Mouse (Mus musculus) left cerebral cortex, adult 8-10 months (tissue): ENCODE data around the gene Mier3. TPM values are rescaled to one million over a fixed set of nuclear protein-coding genes. Genes with fewer than 3 reads are reported as not detected.
"Not testable (repeated sequence)": the region's sequence is repeated elsewhere in the genome, so short reads cannot be mapped to it uniquely, and the experiment has no call there.

Source experiments
- DNase-seq, 2 experiments: peaks; one replicate each; pipeline ENCODE4 v3.0.0; 2022; ENCODE audit warnings: low spot score in 2 of 2
- total RNA-seq, 4 experiments: library from RNA; stranded (reverse); gene quantifications; 2 replicates each; pipeline ENCODE4 v1.2.4; 2022

Mier3 gene
- total RNA-seq, 4 experiments from 2014 or later, result 27.9 to 32.1 (median 30.4) TPM

DNA sequence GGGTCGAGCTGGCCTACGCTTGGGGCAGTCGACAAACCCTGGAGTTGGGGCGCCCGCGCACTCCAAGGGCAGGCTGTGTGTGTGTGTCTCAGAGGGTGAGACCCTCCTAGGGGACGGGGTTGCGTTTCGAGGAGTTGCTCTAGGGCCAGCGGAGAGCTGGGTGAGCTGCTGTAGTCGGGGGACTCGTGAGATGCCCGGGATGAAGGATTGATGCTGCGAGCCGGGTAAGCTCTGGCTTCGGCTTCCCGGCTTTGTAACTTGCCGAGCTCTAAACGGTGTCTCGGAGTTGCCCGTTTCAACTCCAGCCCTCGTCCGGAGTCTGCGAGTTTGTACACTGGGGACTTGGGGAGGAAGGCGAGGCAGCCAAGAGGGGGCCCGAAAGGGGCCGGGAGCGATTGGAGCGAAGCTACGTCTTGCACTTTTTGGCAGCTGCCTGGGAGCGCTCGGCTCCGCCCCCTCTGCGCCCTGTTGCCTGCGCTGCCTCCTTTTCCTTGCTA lies 6.6 kb downstream of the Mier3 start:
- peak; percentile 28 to 34 for DNase-seq

DNA sequence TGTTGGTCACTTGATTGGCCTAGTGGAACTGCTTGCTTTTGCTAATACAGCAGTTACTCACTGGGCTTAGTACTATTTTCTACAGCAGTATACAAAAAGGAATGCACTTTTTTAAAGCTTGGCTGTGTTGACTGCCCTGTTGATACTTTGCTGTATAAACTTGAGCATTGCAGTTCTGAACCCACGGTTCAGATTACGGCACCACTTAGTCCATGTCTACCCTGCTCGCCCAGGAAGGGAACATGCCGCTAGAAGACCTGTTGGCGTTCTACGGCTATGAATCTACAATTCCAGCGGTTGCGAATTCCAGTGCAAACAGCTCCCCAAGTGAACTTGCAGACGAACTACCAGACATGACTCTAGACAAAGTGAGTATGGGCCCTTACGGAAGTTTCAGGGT lies 22.6 kb downstream of the Mier3 start:
- DNase-seq, result no peak

DNA sequence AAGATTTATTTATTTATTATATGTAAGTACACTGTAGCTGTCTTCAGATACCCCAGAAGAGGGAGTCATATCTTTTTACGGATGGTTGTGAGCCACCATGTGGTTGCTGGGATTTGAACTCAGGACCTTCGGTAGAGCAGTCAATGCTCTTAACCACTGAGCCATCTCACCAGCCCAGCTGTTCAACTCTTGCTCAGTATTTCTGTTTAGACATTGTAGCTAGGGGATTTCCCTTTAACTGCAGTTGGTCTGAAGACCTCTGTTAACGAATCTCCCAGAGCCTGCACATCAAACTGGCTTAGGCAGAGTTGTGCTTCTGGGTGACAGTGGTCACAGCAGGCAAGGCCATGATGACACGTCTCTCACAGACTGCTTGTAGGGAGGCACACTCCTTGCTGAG lies 23.2 kb downstream of the Mier3 start:
- DNase-seq, result not testable (repeated sequence)

DNA sequence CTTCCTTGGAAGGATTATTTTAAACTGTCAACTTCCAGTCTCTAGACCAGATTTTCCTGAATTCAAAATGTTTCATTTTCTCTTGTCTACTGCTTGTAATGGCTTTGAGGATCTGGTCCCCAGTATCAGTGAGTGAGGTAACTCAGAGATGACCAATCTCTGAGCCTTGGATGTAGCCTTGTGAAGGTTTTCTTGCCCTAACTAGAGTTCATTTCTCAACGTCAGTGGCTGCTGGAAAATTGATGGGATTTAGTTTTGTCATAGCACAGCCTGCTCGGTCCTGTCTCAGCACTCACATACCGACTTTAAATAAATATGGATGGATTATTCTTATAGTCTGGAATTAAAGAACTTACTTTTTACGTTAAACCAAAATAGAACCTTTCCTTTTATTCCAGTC lies 29.8 kb downstream of the Mier3 start:
- no peak for DNase-seq

DNA sequence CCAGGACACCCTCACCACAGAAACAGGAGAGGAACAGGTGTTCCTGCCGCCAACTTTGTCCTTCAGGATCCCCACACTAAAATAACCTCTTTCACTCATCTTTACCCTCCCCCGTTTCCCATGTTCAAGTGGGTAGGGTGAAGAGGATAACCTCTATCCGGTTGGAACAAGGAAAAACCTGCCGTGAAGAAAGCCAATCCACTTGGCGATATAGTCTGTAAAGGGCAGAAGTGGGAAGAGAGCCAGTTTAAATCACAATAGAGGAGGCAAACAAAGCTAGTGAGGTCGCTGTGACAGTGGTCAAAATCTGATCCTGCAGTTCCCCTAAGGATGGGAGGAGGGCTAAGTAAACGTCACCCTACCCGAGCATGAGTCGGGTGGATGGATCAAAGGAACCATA lies 38.9 kb downstream of the Mier3 start:
- DNase-seq, result no peak

DNA sequence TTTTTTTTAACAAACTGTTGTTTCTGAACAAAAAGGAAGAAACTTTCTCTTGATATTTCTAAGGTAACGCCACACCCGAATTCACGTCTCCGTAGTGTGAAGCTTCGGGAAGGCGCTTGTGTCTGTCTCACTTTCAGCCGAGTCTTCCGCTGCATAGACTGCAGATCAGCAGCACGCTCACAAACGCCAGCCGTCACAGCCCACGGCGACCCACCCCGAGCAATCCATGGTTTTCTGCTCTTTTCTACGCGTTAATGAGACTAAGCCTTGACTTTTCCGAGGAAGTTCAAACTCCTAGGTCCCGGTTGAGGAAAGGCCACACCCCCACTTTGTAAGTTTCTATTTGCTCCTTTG lies 44.0 kb downstream of the Mier3 start:
- DNase-seq, result peak in 1 of 2 experiments; percentile 9

DNA sequence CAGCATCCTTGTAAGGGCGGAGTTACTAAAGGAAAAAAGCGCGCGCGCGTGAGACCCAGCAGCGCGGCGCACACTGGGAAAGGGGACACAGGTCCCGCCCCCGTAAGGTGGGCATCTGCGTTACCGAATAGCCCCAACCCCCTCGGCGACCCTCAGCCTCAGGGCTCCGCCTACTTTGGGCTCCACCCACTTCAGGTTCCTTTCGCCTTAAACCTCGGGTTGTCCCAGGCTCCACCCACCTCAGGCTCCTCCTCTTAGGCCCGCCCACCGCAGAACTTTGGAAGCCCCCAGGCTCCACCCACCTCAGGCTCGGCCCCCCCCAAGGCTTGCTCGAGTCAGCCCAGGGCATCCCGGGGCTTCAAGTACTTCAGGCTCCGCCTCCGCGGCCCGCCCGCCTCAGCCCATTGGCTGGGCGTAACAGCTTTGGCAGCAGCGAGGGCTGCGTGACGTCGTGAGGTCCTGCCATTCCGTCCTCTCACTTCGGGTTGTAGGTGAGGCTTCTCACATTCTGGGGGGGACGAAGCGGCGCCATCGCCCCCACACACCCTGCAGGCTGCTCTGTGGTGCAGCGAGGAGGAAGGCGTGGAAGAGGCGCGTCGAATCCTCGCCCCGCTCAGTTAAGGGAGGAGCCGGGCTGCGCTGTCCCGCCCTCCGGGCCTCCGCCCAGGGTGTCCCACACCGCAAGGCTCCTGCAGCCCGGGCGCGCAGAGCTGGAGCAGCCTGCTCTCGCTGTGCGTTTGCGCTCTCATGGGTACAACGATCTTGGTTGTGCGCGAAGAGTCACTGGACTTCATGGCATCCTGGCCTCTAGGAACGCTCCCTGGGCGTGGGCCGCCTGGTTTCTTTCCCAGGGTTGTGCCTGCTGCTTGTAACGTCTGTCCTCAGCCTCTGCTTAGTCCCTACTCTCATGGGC lies 44.6 kb downstream of the Mier3 start:
- DNase-seq, result peak; percentile 88 to 95

DNA sequence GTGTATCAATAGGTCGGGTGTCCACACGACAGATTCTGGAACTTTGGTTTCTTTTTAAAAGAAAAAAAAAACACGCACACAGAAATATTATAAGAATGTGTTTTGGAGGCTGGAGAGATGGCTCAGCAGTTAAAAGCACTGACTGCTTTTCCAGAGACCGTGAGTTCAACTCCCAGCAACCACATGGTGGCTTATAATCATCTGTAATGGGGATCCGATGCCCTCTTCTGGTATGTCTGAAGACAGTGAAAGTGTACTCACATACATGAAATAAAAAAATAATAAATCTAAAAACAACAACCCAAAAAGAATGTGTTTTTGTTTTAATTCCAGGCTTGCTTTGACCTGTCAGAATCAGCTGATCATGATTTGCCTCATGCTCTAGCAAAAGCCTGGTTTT lies 46.1 kb downstream of the Mier3 start:
- no peak for DNase-seq

DNA sequence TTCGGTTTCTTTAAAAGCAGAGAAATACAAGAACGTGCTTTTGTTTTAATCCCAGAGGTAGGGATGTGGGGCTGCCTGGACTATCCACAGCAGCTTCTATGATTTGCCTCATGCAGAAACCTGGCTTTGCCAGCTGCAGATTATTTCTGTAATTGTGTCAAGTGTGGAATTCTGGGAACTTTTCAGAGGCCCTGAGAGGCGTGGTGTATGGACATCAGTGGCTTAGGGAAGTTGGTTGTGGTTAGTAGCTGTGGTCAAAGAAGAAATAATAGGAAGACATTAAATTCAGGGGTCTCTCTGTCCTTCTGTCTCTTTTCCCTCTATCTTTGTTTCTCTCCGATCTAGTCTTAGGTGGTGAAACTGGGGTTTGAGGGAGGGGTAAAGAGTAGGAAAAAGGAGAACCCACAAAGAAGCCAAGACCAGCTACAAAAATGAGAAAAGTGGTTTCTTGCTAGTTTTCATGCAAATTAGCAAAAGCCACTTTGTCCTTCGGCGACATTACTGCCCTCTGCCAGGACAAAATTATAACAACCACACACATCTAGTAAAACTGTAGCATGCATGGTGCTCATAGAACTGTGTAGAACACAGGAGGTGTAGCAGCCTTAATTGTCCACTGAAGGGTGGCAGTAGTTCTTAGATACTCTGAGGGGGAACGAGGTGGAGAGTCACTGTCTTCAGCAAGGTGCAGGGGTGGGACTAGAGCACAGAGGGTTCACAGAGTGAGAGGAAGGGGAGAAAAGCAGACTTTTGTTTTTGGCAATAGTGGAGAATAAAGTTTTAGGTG lies 60.6 kb downstream of the Mier3 start:
- DNase-seq, result no peak

DNA sequence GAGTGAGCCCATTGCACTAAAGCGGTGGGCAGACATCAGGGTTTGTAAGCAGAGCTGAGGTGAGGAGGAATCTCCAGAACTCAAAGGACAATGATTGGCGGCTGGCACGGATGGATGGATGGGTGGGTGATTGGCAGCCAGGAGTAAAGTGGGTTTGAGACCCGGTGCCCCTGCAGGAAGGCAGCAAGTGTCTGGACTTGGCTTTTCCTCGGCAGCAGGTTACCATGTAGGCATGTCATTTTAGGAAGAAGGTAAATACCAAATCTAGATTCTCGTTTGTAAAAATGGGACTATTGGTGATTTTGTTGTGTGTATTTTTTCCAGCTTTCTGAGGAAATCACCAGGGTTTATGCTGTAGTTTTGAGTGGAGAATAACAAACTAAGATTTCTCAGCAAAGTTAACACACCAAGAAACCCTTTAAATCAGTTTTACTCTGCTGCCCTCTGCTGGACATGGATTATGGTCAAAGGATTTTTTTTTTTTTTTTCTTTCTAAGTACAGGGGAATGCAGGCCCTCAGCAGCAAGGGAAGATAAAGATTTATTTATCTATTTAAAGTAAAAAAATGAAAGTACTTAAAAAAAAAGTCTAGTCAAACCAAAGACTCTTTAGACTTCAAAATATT lies 61.3 kb downstream of the Mier3 start:
- no peak for DNase-seq

DNA sequence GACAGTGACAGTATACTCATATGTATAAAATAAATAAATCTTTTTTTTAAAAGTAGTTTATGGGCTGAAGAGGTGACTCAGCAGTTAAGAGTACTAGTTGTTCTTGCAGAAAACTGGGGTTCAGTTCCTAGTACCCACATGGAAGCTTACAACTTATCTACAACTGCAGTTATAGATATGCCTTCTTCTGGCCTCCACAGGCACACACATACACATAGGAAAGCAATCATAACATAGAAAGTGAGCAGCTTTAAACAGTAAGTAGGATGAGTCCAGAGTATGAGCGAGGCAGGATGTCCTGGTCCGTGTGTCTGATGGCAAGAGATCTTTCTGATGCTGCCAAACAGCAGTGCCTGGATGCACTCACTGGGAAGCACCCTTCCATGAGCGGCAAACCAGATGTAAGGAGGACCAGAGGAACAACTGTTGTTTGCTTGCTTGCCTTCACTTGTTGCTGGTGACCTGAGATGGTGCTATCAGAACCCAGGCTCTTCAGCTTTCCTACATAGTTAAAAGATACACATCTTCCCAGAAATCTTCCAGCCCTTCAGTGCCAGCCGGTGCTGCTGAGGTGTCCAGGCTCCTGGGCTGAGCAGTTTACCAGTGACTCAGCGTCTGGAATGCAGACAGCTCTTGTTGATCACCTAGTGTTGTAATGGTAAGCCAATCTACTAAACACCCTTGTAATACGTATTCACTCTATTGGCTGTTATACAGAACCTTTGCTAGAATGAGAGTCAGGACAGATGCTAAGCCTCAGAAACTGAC lies 63.6 kb downstream of the Mier3 start:
- DNase-seq, result no peak

DNA sequence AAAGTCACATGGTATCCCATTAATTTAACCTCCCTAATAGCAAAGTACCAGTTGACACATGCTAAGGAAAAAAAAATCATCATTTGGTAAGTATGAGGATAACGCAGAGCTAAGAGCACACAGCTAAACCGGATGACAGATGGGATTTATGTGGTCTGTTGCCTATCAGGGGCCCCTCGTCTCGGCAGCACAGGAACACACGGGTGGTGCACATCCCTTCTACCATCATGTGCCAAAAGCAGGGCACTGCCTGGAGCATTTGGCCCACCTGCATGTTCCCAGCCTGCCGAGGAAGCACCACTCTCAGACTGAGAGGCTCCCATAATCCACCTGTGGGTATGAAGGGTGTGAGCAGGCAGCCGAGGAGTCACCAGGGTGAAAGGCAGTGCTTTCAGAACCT lies 64.4 kb downstream of the Mier3 start:
- no peak for DNase-seq

DNA sequence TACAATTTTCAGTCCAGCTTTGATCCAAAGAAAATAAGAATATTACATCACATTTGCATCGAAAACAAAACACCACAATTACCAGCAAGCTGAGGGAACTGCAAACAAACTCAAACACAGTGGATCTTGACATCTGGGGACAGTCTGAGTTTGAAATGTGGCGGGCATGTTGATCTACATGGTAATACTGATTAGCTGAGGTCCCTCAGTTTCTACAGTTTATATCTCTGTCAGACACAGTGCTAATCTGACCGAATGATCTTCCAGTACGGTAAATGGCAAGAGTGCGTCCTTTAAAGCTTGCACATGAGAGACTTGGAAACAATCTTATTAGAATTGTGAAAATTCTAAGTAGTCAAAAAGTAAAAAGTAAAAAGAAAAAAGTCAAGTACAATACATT lies 66.1 kb downstream of the Mier3 start:
- no peak for DNase-seq

DNA sequence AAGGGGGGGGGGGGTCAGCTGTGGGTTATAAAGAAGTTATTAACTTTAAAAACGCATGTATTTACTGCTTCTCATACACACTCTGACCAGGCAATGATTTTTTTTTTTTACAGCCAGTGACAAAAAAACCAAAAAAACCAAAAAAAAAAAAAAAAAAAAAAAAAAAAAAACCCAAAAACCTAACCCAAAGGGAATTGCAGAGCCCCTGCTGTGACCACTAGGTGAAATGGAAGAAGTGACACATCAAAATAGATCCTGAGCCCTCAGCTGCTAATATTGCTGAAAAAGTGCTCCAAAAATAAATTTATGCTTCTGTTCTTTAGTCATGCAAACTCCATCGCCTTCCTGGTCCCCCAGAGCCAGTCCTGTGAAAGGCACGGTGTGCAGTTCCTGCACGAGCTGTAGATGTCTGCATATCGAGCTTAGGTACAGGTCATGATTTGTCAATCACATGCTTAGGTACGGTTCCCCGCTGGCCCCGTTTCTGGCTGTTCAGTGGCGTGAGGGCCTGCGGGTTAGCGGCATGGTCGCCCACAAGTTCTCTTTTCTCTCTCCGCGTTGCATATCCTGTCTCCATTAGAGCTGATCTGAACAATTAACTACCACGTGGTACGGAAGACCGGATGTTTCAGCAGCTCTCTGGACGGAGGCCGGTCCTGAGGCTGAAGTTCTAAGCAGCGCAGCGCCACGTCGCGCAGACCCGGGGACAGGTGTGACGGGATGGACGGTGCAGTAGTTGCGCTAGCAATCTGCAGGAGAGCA lies 67.7 kb downstream of the Mier3 start:
- no peak for DNase-seq

DNA sequence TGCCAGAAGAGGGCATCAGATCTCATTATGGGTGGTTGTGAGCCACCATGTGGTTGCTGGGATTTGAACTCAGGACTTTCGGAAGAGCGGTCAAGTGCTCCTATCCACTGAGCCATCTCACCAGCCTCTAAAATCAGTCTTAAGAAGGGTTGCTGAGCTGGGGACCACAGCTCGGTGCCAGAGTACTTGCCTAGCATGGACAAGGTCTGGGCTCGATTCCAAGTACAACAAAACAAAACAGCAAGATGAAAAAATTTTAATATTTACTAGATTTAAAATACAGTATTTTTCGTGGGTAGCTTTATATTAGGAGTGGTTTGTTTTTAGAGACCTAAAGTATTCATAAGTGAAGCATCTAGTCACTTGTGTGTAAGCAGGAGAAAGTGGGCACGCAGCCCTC lies 72.5 kb downstream of the Mier3 start:
- no peak for DNase-seq

DNA sequence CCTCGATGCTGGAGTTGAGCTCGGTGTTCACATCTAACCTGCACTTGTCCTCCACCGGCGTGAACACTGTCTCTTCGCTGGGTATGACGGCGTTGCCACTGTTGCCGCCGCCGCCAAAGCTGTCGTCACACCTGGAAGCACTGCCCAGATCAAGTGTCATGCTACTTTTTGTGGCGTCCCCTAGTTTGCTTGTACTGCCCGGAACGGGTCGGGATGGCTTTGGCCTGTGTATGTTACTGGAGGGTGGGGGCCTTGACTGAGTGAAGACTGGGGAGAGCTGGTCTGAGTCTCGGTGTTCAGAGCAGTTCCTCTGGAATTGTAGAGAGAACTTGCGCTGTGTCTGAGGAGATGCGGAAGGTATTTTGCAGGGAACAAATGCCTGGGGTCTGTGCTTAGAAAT lies 74.6 kb downstream of the Mier3 start:
- no peak for DNase-seq

DNA sequence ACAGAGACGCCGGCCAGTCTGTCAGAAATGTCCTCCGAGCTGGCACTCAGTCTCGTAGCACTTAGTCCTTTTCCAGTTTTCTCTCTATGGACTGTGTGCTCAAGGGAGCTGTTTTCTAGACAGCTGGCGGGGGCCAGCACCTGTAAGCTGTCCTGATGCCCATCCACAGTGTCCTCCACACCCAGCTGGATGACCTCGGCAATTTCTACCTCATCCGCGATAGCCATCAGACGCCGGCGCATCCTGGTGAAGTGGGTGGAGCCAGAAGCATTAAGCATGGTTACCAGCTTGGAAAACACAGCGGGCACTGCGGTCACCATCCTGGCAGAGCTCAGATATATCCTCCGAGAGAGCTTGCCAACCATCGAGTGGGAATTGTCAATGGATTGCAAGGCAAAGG lies 75.2 kb downstream of the Mier3 start:
- DNase-seq, result no peak

DNA sequence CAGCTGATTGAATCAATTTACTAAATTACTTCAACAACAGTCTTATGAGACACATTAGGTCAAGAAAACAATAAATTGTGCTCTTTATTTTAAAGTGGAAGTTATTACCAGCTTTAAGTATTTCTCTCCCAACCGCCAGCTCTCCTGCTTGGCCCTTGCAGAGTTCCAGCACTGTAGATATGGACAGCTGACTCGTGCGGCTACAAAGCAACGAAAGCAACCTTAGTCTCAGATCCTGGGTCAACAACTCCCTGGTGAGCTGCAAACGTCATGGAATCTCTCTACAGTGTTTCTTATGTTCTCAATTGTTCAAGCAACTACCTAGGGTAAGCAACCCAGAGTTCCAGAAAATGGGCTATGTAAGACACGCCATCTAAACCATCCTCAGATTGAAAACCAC lies 76.2 kb downstream of the Mier3 start:
- no peak for DNase-seq

DNA sequence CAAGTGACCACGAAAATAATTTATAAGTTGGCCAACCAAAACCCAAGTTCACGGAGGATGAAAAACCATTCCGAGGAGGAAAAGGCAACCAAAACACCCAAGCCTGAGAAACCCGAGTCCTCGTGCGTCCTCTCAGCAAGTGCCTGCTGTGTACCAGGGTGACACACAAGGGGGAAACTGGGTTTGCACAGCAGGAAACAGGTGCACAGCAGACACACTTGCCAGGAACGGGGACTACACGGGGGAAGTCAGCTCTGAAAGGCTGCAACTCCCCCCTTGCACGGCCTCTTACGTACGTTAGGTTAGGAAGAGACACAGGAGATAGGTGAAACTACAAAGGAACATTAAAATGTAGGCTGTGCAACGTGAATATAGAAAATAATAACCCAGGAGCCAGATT lies 81.7 kb downstream of the Mier3 start:
- DNase-seq, result no peak
